Mouse (Mus musculus): ENCODE results near the gene Sec31a. TPM values are rescaled to one million over a fixed set of nuclear protein-coding genes. Genes with fewer than 3 reads are reported as not detected.
A peak's percentile ranks its signal among the peaks of the same experiment; 100 is the strongest.

The Sec31a gene
- polyA plus RNA-seq, 1 experiment from 2014 or later, result 136 TPM

DNA sequence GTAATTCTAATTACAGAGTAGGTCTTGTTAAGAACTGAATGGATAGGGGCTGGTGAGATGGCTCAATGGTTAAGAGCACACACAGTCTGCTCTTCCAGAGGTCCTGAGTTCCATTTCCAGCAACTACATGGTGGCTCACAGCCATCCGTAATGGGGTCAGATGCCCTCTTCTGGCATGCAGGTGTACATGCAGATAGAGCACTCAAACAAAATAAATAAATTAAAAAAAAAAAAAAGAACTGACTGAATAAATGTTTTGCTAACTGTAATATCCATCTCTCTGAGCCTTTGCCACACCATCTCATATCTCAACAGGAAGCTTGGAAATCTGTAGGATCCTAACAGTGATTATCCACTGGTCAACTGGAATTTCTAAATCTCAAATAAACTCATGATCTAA lies 45.1 kb downstream of the Sec31a start:
- no peak overlapping the region for H3K27ac ChIP-seq
- no peak overlapping the region for H3K4me3 ChIP-seq (replicated peaks)
- no peaks in the 10 kb centered on the region for H3K4me1 ChIP-seq (replicated peaks)
- no peak overlapping the region for H3K9ac ChIP-seq (replicated peaks)
- no peaks in the 10 kb centered on the region for H3K27me3 ChIP-seq
- no peak overlapping the region for H3K4me2 ChIP-seq
- WGBS, result 75% methylated on average over 1 of the region's 1 CpGs
- peaks cover 88% of the 10 kb centered on the region for H3K36me3 ChIP-seq
- ATAC-seq (ENCODE audit: insufficient number of reproducible peaks, insufficient read depth, low FRiP score, low TSS enrichment, low read depth), result no peak
- no peaks in the 10 kb centered on the region for H3K9me3 ChIP-seq

DNA sequence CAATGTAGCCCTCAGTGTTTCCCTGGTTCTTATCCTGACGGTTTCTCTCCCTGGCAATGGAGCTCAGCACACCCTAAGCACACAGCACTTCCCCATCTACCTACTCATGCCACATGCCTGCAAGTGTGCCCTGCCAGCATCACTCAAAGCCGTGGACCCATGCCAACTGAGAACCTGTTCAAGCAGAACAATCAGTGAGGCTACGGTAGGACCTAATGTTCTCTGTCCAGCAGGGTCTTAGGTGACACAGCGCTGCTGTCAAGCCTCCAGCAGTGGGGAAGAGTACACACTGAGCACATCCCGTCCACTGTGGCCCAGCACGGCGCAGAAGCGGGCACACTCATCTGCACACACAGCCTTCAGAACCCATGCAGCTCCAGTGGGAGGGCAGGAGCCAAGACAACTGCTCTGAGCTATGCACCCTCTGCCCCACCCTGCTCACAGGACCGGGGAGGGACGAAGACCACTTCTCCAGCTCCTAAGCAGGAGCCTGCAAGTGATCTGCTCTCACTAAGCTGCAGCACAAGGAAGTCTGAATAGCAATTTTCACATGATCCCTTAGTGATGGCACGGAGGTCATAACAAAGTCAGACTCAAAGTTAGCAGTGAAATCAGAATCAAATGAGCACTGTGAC lies 46.1 kb downstream of the Sec31a start:
- no peaks in the 10 kb centered on the region for H3K27me3 ChIP-seq
- H3K9me3 ChIP-seq, result no peaks in the 10 kb centered on the region
- H3K36me3 ChIP-seq, result peaks cover 88% of the 10 kb centered on the region
- no peak overlapping the region for H3K4me3 ChIP-seq (replicated peaks)
- no peak overlapping the region for H3K27ac ChIP-seq
- WGBS, result 92% methylated on average over 11 of the region's 11 CpGs
- H3K4me2 ChIP-seq, result no peak overlapping the region
- no peak for ATAC-seq (ENCODE audit: insufficient number of reproducible peaks, insufficient read depth, low FRiP score, low TSS enrichment, low read depth)
- no peak overlapping the region for H3K9ac ChIP-seq (replicated peaks)
- no peaks in the 10 kb centered on the region for H3K4me1 ChIP-seq (replicated peaks)

DNA sequence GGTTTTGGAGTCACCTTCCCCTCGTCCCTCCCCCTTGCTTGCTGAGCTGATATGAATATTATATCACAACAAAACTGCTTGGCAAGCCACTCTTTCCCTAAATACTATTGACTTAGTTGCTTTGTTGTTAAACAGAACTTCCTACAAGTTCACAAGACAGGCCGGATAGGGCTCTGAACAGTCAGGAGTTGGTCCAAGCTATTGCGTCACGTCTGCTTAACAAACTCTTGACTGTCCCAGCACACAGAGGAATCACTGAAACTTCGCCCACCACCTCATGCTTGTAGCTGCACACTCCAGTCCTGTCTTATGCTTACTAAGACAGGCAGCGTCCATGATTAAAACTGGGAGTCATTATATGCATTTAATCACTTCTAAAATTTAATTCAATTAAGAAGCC lies 46.9 kb downstream of the Sec31a start:
- Histone ChIP-seq H3K9ac (replicated peaks) (no peak overlapping the region), H3K9me3 (no peaks in the 10 kb centered on the region), H3K4me2 (no peak overlapping the region), H3K4me1 (replicated peaks) (no peaks in the 10 kb centered on the region), H3K4me3 (replicated peaks) (no peak overlapping the region), H3K27me3 (no peaks in the 10 kb centered on the region), H3K27ac (no peak overlapping the region), H3K36me3 (peaks cover 88% of the 10 kb centered on the region)
- no peak for ATAC-seq (ENCODE audit: insufficient number of reproducible peaks, insufficient read depth, low FRiP score, low TSS enrichment, low read depth)
- 93% methylated on average over 6 of the region's 6 CpGs for WGBS

DNA sequence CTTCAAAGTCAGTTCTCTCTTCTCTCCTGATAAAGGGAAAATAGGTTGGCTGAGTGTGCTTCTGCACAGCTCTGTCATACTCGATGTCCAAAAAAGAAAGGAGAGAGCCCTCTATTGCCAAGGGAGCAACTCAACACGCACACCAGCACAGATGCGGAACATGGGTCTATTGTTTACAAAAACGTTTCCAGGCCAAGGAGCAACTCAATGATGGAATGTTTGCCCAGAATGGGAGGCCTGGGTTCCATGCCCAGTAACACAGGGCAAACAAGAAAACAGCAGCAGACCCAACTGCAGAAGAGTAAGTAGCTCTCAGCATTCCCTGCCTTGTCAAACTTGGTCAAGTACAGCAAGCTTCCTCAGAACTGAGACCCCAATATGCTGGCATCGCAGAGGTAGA lies 47.5 kb downstream of the Sec31a start:
- no peak for ATAC-seq (ENCODE audit: insufficient number of reproducible peaks, insufficient read depth, low FRiP score, low TSS enrichment, low read depth)
- H3K36me3 ChIP-seq, result peaks cover 88% of the 10 kb centered on the region

DNA sequence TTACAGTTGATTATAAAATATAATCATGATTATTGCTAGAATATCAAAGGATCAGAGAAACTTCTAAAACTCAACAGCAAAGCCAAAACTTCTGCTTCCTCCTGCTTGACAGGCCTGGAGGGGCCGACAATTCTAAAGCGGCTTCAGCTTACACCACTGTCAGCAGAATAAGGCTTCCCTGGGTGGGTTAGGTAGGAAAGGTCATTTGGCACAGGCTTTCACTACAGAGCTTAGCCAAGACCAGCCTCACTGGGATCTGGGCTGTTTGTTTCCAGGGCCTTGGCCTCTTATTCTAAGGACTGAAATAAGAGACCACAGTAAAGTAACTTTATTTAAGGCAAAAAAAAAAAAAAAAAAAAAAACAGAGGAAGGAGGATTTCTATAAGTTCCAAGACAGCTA lies 49.0 kb downstream of the Sec31a start:
- Histone ChIP-seq H3K9ac (replicated peaks) (no peak overlapping the region), H3K4me1 (replicated peaks) (no peaks in the 10 kb centered on the region), H3K4me2 (no peak overlapping the region), H3K9me3 (no peaks in the 10 kb centered on the region), H3K27me3 (no peaks in the 10 kb centered on the region), H3K4me3 (replicated peaks) (no peak overlapping the region), H3K36me3 (peaks cover 90% of the 10 kb centered on the region), H3K27ac (no peak overlapping the region)
- ATAC-seq (ENCODE audit: insufficient number of reproducible peaks, insufficient read depth, low FRiP score, low TSS enrichment, low read depth), result no peak
- WGBS, result 95% methylated on average over 2 of the region's 2 CpGs

More for the DNA sequence above, 47.5 kb downstream of the Sec31a start:
- Histone ChIP-seq H3K27ac (no peak overlapping the region), H3K9ac (replicated peaks) (no peak overlapping the region), H3K27me3 (no peaks in the 10 kb centered on the region), H3K4me3 (replicated peaks) (no peak overlapping the region), H3K9me3 (no peaks in the 10 kb centered on the region), H3K4me1 (replicated peaks) (no peaks in the 10 kb centered on the region), H3K4me2 (no peak overlapping the region)
- WGBS, result 87% methylated on average over 5 of the region's 5 CpGs

DNA sequence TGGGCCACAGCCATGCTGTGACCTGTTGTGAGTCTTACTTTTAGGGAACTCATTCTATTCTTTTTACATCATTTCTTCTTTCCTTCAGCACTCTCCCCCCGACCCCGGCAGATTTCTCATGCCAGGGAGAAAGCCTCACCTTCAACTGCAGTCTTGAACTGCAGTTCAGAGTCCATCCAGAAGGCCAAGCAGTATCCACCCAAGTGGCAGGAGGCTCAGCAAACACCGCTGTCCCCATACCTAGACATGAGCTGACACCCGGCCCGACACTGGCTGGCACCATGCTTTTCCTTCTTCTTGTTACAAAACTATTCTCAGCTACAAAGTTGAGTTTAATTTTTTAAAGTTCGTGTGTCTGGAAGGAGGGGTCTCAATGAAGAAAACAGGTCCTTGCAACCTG lies 55.7 kb downstream of the Sec31a start:
- ATAC-seq (ENCODE audit: insufficient number of reproducible peaks, insufficient read depth, low FRiP score, low TSS enrichment, low read depth), result no peak
- Histone ChIP-seq H3K27me3 (no peaks in the 10 kb centered on the region), H3K27ac (no peak overlapping the region), H3K9ac (replicated peaks) (no peak overlapping the region), H3K36me3 (peaks cover 55% of the 10 kb centered on the region), H3K4me3 (replicated peaks) (no peak overlapping the region), H3K9me3 (no peaks in the 10 kb centered on the region), H3K4me1 (replicated peaks) (peaks cover 16% of the 10 kb centered on the region), H3K4me2 (no peak overlapping the region)
- 89% methylated on average over 6 of the region's 6 CpGs for WGBS

DNA sequence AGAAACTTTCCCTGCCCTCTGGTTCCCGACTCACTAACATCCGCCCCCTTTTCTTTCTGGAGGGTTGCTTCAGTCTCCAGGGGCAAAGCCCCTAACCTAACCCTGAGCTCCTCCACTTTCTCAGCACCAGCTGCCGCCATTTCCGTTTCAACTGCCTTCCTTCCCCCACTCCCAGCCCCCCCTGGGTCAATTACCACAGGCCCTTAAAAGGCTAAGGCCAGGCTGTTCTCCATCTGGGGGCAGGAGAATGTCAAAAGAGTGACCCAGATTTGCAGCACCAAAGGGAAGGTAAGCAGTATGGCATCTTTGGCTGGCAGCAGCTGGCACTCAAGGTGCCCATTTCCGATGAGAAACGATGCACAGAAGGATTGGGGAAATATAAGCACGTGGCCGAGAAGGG lies 57.7 kb downstream of the Sec31a start:
- 0 out of 2 replicates have a peak overlapping the region, but pooled peaks have one; percentile 27 for H3K9ac ChIP-seq (replicated peaks)

DNA sequence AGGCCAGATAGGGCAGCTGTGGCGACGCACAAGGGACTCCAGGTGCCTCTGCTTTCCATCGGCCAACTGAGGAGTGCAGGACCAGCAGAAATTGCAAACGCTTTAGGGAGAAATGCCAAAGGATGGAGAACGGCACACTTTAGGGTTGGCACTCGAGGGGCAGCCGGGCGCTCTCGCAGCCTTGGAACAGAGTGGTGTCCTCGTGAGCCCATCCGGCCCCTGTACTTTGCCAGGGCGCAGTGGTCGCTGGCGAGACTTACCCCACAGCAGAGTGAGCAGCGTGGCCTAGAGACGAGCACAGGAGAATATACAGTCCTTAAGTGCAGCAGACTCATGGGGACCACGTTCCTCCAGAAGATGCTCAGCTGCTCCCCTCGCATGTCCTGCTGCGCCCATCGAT lies 61.4 kb downstream of the Sec31a start:
- H3K4me3 ChIP-seq (replicated peaks), result no peak overlapping the region
- WGBS, result 93% methylated on average over 20 of the region's 20 CpGs
- H3K27ac ChIP-seq, result no peak overlapping the region
- no peaks in the 10 kb centered on the region for H3K9me3 ChIP-seq
- no peak for ATAC-seq (ENCODE audit: insufficient number of reproducible peaks, insufficient read depth, low FRiP score, low TSS enrichment, low read depth)
- H3K27me3 ChIP-seq, result no peaks in the 10 kb centered on the region
- peaks cover 24% of the 10 kb centered on the region for H3K4me1 ChIP-seq (replicated peaks)
- no peaks in the 10 kb centered on the region for H3K36me3 ChIP-seq
- H3K4me2 ChIP-seq, result no peak overlapping the region
- no peak overlapping the region for H3K9ac ChIP-seq (replicated peaks)

More for the DNA sequence above, 57.7 kb downstream of the Sec31a start:
- H3K4me2 ChIP-seq, result peak overlapping the region; percentile 28; the same call in 1 of the 2 replicates
- H3K4me3 ChIP-seq (replicated peaks), result no peak overlapping the region
- peaks cover 35% of the 10 kb centered on the region for H3K36me3 ChIP-seq
- H3K9me3 ChIP-seq, result no peaks in the 10 kb centered on the region
- 0 out of 2 replicates have a peak overlapping the region, but pooled peaks have one; percentile 17 for H3K27ac ChIP-seq
- peaks cover 19% of the 10 kb centered on the region for H3K4me1 ChIP-seq (replicated peaks)
- no peaks in the 10 kb centered on the region for H3K27me3 ChIP-seq
- no peak for ATAC-seq (ENCODE audit: insufficient number of reproducible peaks, insufficient read depth, low FRiP score, low TSS enrichment, low read depth)
- WGBS, result 29% methylated on average over 8 of the region's 8 CpGs

DNA sequence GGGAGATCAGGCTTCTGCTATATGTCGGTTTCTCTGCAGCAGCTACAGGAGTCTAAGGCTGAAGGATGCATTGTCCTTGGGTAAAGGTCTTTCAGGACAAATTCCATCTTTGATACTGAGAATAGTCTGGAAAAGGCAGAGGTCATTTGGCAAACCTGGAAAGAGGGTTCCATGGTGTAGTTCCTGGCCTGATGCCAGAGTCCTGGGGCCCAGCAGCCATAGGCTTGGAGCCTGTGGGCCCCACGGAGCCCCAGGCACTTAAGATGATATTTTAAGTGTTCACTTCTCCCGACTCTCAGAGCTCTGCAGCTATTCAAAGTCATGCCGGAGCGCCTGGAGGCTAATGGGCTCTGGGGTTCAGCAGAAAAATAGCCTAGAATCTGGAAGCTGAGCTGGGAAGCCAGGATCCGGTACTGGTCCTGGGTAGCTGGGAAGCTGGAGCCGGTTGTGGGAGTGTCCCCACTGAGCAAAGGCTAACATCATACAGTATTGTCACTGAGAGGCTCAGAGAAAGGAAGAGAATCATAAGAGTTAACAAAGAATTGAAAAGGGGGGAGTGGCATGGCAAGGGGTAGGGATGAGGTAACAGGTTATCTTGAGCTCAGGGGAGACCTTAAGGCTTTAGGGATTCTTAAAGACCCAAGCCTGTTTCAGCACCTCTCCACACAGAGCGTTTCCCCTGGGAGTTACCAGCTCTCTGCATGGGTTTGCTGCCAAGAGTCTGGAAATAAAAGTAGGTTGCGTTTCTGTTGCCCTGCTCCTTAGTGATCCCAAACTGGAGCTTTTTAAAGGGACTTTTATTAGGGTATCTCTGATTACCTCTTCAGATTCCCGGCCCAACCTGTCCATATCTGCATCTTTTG lies 62.8 kb downstream of the Sec31a start:
- peak overlapping the region; percentile 12; the same call in 1 of the 2 replicates for H3K27ac ChIP-seq
- H3K36me3 ChIP-seq, result no peaks in the 10 kb centered on the region
- ATAC-seq (ENCODE audit: insufficient number of reproducible peaks, insufficient read depth, low FRiP score, low TSS enrichment, low read depth), result no peak
- H3K4me2 ChIP-seq, result no peak overlapping the region
- no peak overlapping the region for H3K9ac ChIP-seq (replicated peaks)
- no peak overlapping the region for H3K4me3 ChIP-seq (replicated peaks)
- no peaks in the 10 kb centered on the region for H3K27me3 ChIP-seq
- no peaks in the 10 kb centered on the region for H3K9me3 ChIP-seq
- peaks cover 14% of the 10 kb centered on the region for H3K4me1 ChIP-seq (replicated peaks)
- WGBS, result 66% methylated on average over 10 of the region's 10 CpGs

DNA sequence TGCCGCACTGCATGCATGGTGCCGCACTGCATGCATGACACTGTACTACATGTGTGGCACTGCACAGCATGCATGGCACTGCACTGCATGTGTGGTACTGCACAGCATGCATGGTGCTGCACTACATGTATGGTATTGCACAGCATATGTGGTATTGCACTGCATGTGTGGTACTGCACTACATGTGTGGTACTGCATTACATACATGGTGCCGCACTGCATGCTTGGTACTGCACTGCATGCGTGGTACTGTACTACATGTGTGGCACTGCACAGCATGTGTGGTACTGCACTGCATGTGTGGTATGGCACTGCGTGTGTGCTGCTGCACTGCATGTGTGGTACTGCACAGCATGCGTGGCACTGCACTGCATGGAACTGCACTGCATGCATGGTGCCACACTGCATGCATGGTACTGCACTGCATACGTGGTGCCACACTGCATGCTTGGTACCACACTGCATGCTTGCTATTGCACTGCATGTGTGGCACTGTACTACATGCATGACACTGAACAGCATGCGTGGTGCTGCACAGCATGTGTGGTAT lies 65.1 kb downstream of the Sec31a start:
- ATAC-seq (ENCODE audit: insufficient number of reproducible peaks, insufficient read depth, low FRiP score, low TSS enrichment, low read depth), result 0 out of 2 replicates have a peak, but pooled peaks have one; percentile 17
- Histone ChIP-seq H3K4me2 (no peak overlapping the region), H3K27me3 (no peaks in the 10 kb centered on the region), H3K27ac (no peak overlapping the region), H3K4me3 (replicated peaks) (no peak overlapping the region), H3K9me3 (no peaks in the 10 kb centered on the region), H3K36me3 (no peaks in the 10 kb centered on the region), H3K9ac (replicated peaks) (no peak overlapping the region), H3K4me1 (replicated peaks) (peaks cover 8% of the 10 kb centered on the region)
- WGBS, result 98% methylated on average over 8 of the region's 8 CpGs
